Mouse (Mus musculus) small intestine, adult 2 months (tissue): ENCODE data around the gene Tmppe. TPM values are rescaled to one million over a fixed set of nuclear protein-coding genes. Genes with fewer than 3 reads are reported as not detected.
"Not testable (repeated sequence)": the region's sequence is repeated elsewhere in the genome, so short reads cannot be mapped to it uniquely, and the experiment has no call there.

Source experiments
- H3K27ac ChIP-seq: fragments of 200-500 bp; 2 replicates; pipeline ENCODE4 v1.5.1; 2012; ENCODE audit warnings: low read depth, low read length, control low read depth, inconsistent platforms; ENCODE audit not compliant: insufficient read depth
- H3K27me3 ChIP-seq: fragments of 200-500 bp; 2 replicates; pipeline ENCODE4 v1.6.1; 2012; ENCODE audit warnings: mild to moderate bottlenecking, moderate library complexity, low read length, inconsistent platforms; ENCODE audit not compliant: control insufficient read depth, insufficient read depth
- H3K36me3 ChIP-seq: fragments of 200-500 bp; 2 replicates; pipeline ENCODE4 v1.6.1; 2012; ENCODE audit warnings: mild to moderate bottlenecking, low read length, control low read depth, inconsistent platforms; ENCODE audit not compliant: control insufficient read depth, insufficient read depth
- H3K4me1 ChIP-seq: fragments of 200-500 bp; 2 replicates; pipeline ENCODE4 v1.6.1; 2012; ENCODE audit warnings: low read length, inconsistent platforms, mixed read lengths; ENCODE audit not compliant: control insufficient read depth, insufficient read depth, insufficient read length
- H3K4me3 ChIP-seq: fragments of 200-500 bp; 2 replicates; pipeline ENCODE4 v1.5.1; 2012; ENCODE audit warnings: low read depth, mild to moderate bottlenecking, control low read depth, inconsistent platforms, low read length, moderate library complexity
- CTCF ChIP-seq: fragments of 200-500 bp; IDR thresholded peaks from 2 replicates; pipeline ENCODE4 v1.5.1; 2012; ENCODE audit warnings: low read depth, mild to moderate bottlenecking, control low read depth, inconsistent platforms, low read length, moderate library complexity, mixed read lengths; ENCODE audit not compliant: insufficient replicate concordance, insufficient read length; ENCODE audit errors: extremely low read depth
- POLR2A ChIP-seq: fragments of 200-500 bp; IDR thresholded peaks from 2 replicates; pipeline ENCODE4 v1.6.1; 2012; ENCODE audit warnings: low read depth, mild to moderate bottlenecking, control low read depth, inconsistent platforms, low read length, moderate library complexity
- WGBS: fragments of 180-500 bp; shearing (Covaris S2); methylation state at CpG from one replicate; pipeline ENCODE4 v1.1.7; 2018; 5-methylcytosine and 5-hydroxymethylcytosine counted together
- polyA plus RNA-seq: library from polyadenylated mRNA; depleted of rRNA; stranded (reverse); fragments of >200 nt; gene quantifications from 2 replicates; pipeline ENCODE4 v1.2.3, GENCODE M21; 2012; rRNA removed

Gene Tmppe
- polyA plus RNA-seq, result 3.8 and 4.6 TPM in 2 replicates

DNA sequence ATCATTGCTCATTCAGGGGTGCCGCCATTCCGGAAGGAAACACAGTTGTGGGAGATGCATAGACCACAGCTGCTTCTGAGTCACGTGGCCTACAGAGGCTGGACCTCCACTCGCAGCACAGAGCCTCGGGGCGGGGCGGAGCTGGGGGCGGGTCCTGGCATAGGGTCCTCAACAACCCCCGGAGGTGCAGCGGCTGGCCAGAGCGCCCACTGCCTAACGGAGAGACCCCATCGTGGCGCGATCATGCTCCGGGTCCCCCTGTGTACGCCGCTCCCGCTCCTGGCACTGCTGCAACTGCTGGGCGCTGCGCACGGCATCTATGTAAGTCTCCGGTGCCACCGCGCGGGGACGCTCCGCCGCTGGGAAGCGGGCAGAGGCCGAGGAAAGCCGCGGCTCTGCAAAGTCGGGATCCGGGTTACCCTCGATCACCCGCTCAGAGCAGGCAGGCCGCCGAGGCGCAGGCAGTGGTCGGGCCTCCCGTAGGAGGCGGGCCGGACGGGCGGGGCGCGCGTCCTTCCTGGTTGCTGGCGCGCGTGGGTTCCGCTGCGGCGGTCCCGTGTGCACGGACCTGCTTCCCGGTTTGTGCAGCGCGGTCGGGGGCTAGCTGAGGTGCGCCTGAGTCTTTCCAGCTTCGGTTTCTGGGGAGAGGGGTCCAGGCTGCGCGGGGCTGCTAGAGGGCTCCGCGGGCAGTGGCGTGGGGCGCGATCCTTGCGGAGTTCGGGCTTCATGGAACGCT is at the start of gene Tmppe, which contains the start of gene Glb1:
Gene Tmppe (plus strand): TSS at position 157 of the 736 bp plus-strand sequence.
Gene Glb1 (plus strand): TSS at position 128 of the 736 bp plus-strand sequence.
- no peaks in the 10 kb centered on the region for H3K27me3 ChIP-seq
- H3K4me3 ChIP-seq, result peak within 1 kb of the TSS; percentile 88
- peaks cover 10% of the 10 kb centered on the region for H3K4me1 ChIP-seq
- TF ChIP-seq CTCF (no peak), POLR2A (peak; percentile 14)
- H3K36me3 ChIP-seq, result peaks cover 17% of the 10 kb centered on the region
- H3K27ac ChIP-seq, result peak within 1 kb of the TSS; percentile 90
- under 1% methylated on average over 73 of the region's 73 CpGs for WGBS

DNA sequence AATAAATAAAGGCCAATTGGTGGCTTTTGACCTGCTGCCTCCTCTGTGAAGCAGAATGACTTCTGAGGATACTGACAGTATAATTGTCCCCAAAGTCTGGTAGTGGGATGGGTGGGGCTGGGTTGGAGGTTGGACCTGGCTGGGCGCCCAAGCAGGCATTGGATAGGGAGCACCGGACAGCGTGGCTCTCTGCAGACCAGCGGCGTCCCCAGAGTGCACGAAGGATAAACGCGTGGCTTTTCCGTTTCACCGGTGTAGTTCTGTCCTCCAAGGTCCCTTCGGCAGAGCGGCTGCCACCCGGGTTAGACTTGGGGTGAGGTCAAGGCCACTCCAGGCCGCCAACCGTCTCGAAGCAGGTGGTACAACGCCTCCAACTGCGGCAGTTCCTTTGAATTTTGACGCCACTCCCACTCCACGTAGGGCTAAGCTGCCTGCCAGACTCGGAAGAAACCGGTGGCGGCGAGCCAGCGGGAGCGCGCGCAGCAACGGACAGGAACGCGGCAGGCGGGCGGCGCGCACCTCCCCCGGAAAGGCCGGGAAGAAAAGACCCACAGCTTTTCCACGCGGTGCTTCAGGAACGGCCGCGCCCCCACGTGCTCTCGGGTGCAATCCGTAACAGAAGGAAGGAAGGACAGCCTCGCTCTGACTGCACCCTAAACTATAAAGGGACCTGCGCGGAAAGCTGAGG is 33.0 kb upstream of the Tmppe start:
- under 1% methylated on average over 48 of the region's 48 CpGs for WGBS

DNA sequence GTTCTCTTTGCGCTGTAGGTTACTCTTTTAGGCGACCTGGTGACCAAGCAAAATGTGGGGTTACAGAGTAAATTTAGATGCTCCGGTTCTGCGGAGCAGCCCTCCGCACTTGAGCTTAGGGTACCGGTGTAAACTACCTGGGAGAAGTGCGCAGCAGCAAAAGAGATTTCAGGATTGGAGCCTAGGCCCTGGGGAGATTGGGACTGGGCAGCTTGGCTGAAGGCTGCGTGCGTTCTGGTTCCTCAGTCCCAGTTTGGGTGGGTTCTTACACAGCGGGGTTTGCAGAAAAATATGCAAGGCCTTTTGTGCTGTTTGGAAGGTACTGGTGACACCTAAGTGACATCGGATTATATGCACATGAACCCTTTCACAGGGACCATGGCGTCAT is 32.4 kb upstream of the Tmppe start:
- Histone ChIP-seq H3K27me3 (no peaks in the 10 kb centered on the region; the same call in 1 of the 2 replicates), H3K27ac (no peak overlapping the region), H3K4me1 (peaks cover 4% of the 10 kb centered on the region; the same call in 1 of the 2 replicates), H3K36me3 (no peaks in the 10 kb centered on the region), H3K4me3 (peak overlapping the region; percentile 61)
- WGBS, result 11% methylated on average over 12 of the region's 12 CpGs
- TF ChIP-seq CTCF (no peak), POLR2A (no peak)

More for the DNA sequence above, 33.0 kb upstream of the Tmppe start:
- Histone ChIP-seq H3K27ac (peak overlapping the region; percentile 43; the same call in 1 of the 2 replicates), H3K27me3 (no peaks in the 10 kb centered on the region; the same call in 1 of the 2 replicates), H3K4me3 (peak overlapping the region; percentile 61), H3K36me3 (no peaks in the 10 kb centered on the region), H3K4me1 (peaks cover 6% of the 10 kb centered on the region; the same call in 1 of the 2 replicates)
- TF ChIP-seq POLR2A (no peak), CTCF (no peak)

DNA sequence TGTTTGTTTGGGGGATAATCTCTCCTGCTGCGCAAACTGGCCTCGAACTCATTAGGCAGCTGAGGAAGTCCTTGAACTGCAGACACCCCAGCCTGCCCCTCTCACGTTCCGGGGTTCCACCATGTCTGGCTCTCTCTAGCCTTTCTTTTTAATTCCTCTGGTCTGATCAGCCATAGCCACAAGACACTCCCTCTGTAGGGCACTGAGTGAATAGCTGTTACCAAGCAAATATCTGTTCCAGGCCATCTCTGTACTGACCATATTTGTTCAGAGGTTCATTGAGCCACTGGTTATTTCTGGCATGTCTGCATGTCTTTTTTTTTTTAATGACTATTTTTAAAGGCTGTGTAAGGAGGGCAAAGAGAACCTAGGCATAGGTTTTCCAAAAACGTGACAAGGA is 31.5 kb upstream of the Tmppe start:
- not testable (repeated sequence) for H3K4me3 ChIP-seq
- 43% methylated on average over 5 of the region's 5 CpGs for WGBS

DNA sequence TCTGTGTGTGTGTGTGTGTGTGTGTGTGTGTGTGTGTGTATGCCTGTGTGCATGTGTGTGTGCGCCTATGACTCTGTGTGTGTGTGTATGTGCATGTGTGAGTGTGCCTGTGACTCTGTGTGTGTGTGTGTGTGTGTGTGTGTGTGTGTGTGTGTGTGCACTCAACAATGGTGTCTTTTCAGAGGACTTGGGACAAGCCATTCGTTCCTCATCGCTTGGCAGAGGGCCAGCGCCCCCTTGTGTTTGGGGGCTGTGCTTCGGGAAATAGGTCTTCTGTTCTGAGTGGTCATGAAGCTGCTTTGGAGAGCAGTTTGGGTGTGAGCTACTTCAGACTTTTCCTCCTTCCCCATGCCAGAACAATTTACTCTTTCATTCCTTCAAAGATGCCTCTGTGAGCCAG is 29.2 kb upstream of the Tmppe start:
- not testable (repeated sequence) for H3K27me3 ChIP-seq, H3K4me3 ChIP-seq, H3K4me1 ChIP-seq, H3K36me3 ChIP-seq, H3K27ac ChIP-seq
- WGBS, result 49% methylated on average over 5 of the region's 5 CpGs

More for the DNA sequence above, 31.5 kb upstream of the Tmppe start:
- H3K27ac ChIP-seq, H3K27me3 ChIP-seq, H3K36me3 ChIP-seq, H3K4me1 ChIP-seq: not testable (repeated sequence)

DNA sequence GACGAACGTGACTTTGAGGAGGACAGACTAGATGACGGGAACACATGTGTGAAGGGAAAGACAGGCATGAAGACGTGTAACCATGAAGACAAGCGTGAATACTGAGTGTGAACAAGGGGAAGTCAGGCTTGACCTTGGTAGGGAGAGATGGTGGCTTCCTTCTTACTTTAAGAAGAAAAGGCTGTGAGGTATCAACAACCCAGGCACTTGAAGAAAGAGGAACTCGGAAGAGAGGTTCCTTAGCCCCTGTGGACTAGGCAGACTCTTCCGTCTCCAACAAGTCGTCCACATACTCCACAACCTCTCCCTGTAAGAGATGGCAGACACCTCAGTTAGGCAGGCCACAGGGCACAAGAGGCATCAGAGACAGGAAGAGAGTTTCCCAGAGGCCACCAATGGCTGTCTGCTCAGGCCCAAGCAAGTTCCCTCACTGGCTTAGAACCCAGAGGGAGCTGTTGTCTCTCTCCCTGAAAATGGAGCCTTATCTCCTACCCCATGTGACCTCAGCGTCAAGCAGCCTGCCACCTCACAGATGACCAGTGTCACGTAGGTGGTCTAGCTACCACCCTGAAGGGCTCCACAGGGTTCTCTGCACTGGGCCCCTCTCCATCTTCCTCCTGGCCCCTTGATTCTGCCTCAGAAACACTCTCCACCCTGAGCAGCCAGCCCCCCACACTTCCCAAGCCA is 25.5 kb upstream of the Tmppe start:
- no peaks in the 10 kb centered on the region for H3K27me3 ChIP-seq
- H3K27ac ChIP-seq, result no peak overlapping the region
- TF ChIP-seq CTCF (no peak), POLR2A (no peak)
- WGBS, result 89% methylated on average over 10 of the region's 10 CpGs
- peaks cover 11% of the 10 kb centered on the region for H3K4me1 ChIP-seq
- H3K4me3 ChIP-seq, result no peak overlapping the region
- 0 out of 2 replicates have a peak, but pooled peaks cover 3% of the 10 kb centered on the region for H3K36me3 ChIP-seq

DNA sequence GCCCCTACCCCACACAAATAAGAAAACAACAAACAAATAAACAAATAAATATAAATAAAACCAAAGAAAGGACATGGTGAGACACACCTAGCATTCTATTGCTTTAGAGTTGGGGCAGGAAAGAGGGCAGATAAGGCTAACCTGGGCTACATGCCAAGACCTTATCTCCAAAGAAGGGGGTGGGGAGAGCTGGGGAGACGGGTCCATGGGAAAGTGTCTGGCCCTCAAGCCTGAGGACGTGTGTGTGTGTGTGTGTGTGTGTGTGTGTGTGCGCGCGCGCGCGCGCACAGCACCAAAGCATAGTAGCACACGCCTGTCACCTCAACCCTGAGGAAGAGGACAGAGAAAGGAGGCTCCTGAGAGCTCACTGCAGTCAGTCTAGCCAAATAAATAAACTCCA is 23.7 kb upstream of the Tmppe start:
- Histone ChIP-seq H3K27me3 (no peaks in the 10 kb centered on the region), H3K4me1 (peaks cover 11% of the 10 kb centered on the region), H3K36me3 (peaks cover 3% of the 10 kb centered on the region; the same call in 1 of the 2 replicates), H3K27ac (no peak overlapping the region), H3K4me3 (no peak overlapping the region)
- WGBS, result 58% methylated on average over 10 of the region's 10 CpGs
- TF ChIP-seq CTCF, result no peak
- TF ChIP-seq POLR2A, result no peak
